ENCODE assay signal across 13 mouse cellular contexts in the genomic region with DNA sequence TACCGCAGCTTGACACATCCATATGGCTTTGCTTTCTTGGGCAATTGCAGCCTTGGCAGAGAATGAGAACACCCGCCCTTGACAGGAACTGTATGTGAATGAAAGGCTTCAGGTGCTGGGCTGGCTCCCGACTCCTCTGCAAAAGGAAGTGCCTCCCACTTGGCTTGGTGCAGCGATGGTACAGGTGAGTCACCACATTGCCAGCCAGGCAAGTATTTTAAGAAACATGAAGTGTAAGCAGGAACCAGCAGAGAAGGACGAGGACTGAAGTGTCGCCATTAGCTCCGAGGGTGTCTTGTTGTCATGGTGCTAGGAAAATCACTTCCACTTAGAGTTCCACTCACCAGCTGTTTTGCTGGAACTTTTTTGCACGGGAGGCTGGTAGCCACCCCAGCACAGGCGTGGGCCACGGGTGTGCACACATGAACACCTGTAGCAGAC.
DNase-seq lines count a peak whose midpoint lies in the region; ATAC-seq and TF ChIP-seq lines count a peak whose summit lies in the region.
"Had no signal": no experiment of that assay in that cellular context is flagged by ENCODE, and none has a peak within 500 bp of the region (broad histone marks: within the 10 kb centered on the region; RNA-seq: fewer than 3 reads in every experiment).

No protein-coding gene starts in this region.

- no peaks in the 10 kb centered on the region for H3K27me3 ChIP-seq in hindbrain, postnatal 0 days (ENCODE audit: insufficient read depth, low read length)
- no peaks in the 10 kb centered on the region for H3K27me3 ChIP-seq in forebrain, embryonic 11.5 days (ENCODE audit: control insufficient read depth, insufficient read depth, low read length)
- H3K27me3 ChIP-seq: hindbrain, embryonic 12.5 days; kidney, embryonic 15.5 days; liver, embryonic 13.5 days; stomach, embryonic 15.5 days had no signal

- H3K4me2 ChIP-seq in hindbrain, postnatal 0 days (ENCODE audit: low read depth, low read length), result no peak overlapping the region
- H3K4me2 ChIP-seq in forebrain, embryonic 11.5 days (ENCODE audit: low read depth, low read length, severe bottlenecking), result no peak overlapping the region
- H3K4me2 ChIP-seq: hindbrain, embryonic 12.5 days; kidney, embryonic 15.5 days; liver, embryonic 13.5 days; stomach, embryonic 15.5 days had no signal

- no peaks in the 10 kb centered on the region for H3K4me1 ChIP-seq in hindbrain, postnatal 0 days (ENCODE audit: insufficient read depth, low read length)
- no peaks in the 10 kb centered on the region for H3K4me1 ChIP-seq in forebrain, embryonic 11.5 days (replicated peaks; ENCODE audit: control insufficient read depth, insufficient read depth, low read length)
- H3K4me1 ChIP-seq: hindbrain, embryonic 12.5 days; liver, embryonic 13.5 days; stomach, embryonic 15.5 days had no signal

- no peak overlapping the region for H3K9ac ChIP-seq in hindbrain, postnatal 0 days (replicated peaks; ENCODE audit: low read length)
- no peak overlapping the region for H3K9ac ChIP-seq in forebrain, embryonic 11.5 days (ENCODE audit: low read length)
- H3K9ac ChIP-seq: hindbrain, embryonic 12.5 days; kidney, embryonic 15.5 days; liver, embryonic 13.5 days; stomach, embryonic 15.5 days had no signal

- peak; percentile 49 for DNase-seq in left cerebral cortex, adult 11 months (ENCODE audit: low spot score)
- no peak for DNase-seq in left cerebral cortex, postnatal 4 days
- peak; percentile 98 for DNase-seq in fat pad, adult 2 months (ENCODE audit: extremely low read depth, low read depth, low spot score)
- peak; percentile 75 to 83 for DNase-seq in left cerebral cortex, postnatal 36 days (ENCODE audit: low spot score in 2 of 2)
- peak; percentile 82 for DNase-seq in right cerebral cortex, postnatal 36 days (ENCODE audit: low spot score in 2 of 2)
- DNase-seq in heart, postnatal 14 days, result no peak
- DNase-seq in hindbrain, postnatal 0 days (ENCODE audit: low spot score), result no peak
- DNase-seq in forebrain, embryonic 11.5 days (ENCODE audit: low spot score), result no peak
- DNase-seq: liver, embryonic 13.5 days had no signal

- H3K4me3 ChIP-seq in hindbrain, postnatal 0 days (ENCODE audit: low read length), result no peak overlapping the region
- no peak overlapping the region for H3K4me3 ChIP-seq in forebrain, embryonic 11.5 days (ENCODE audit: low read depth, low read length)
- H3K4me3 ChIP-seq: heart, embryonic 10.5 days; hindbrain, embryonic 12.5 days; kidney, embryonic 15.5 days; liver, embryonic 13.5 days; stomach, embryonic 15.5 days had no signal

- intact Hi-C loops in left cerebral cortex, postnatal 4 days (cut with DNase I), result no loop called here
- intact Hi-C loops in left cerebral cortex, postnatal 36 days (cut with DNase I), result no loop called here
- intact Hi-C loops in heart, postnatal 14 days (cut with DNase I), result no loop called here

- H3K36me3 ChIP-seq in hindbrain, postnatal 0 days (ENCODE audit: insufficient read depth, low read length), result no peaks in the 10 kb centered on the region
- H3K36me3 ChIP-seq in forebrain, embryonic 11.5 days (ENCODE audit: control insufficient read depth, insufficient read depth, low read length), result no peaks in the 10 kb centered on the region
- H3K36me3 ChIP-seq: heart, embryonic 10.5 days; hindbrain, embryonic 12.5 days; kidney, embryonic 15.5 days; liver, embryonic 13.5 days; stomach, embryonic 15.5 days had no signal

- ATAC-seq in hindbrain, postnatal 0 days, result no peak
- no peak for ATAC-seq in forebrain, embryonic 11.5 days (replicated peaks; ENCODE audit: low FRiP score)

- no peak for TF ChIP-seq CTCF in hindbrain, postnatal 0 days (IDR thresholded peaks at IDR 0.05; ENCODE audit: low read depth)

- no peaks in the 10 kb centered on the region for H3K9me3 ChIP-seq in hindbrain, postnatal 0 days (ENCODE audit: low read length)
- H3K9me3 ChIP-seq in forebrain, embryonic 11.5 days (ENCODE audit: control insufficient read depth, low read length), result no peaks in the 10 kb centered on the region
- H3K9me3 ChIP-seq: heart, embryonic 10.5 days; hindbrain, embryonic 12.5 days; kidney, embryonic 15.5 days; liver, embryonic 13.5 days; stomach, embryonic 15.5 days had no signal

- no peak overlapping the region for H3K27ac ChIP-seq in hindbrain, postnatal 0 days
- H3K27ac ChIP-seq in forebrain, embryonic 11.5 days (ENCODE audit: low read depth, low read length), result no peak overlapping the region
- H3K27ac ChIP-seq: heart, embryonic 10.5 days; hindbrain, embryonic 12.5 days; kidney, embryonic 15.5 days; liver, embryonic 13.5 days; stomach, embryonic 15.5 days had no signal

- WGBS in hindbrain, postnatal 0 days, result 79% methylated on average over 10 of the region's 10 CpGs
- 90% methylated on average over 10 of the region's 10 CpGs for WGBS in forebrain, embryonic 11.5 days

Comparison
In these comparisons a context has a peak if more than half of its experiments do, and no peak if none do; other contexts are left out.
1. DNase-seq: peak in left cerebral cortex, adult 11 months (single experiment), fat pad, adult 2 months (single experiment), left cerebral cortex, postnatal 36 days (2 of 2) and right cerebral cortex, postnatal 36 days (2 of 2); none in left cerebral cortex, postnatal 4 days (single experiment), heart, postnatal 14 days (0 of 2), hindbrain, postnatal 0 days (single experiment) and forebrain, embryonic 11.5 days (single experiment).